Mouse (Mus musculus) CH12.LX (cell line): ENCODE measurements around the gene Opn1sw. TPM values are rescaled to one million over a fixed set of nuclear protein-coding genes. Genes with fewer than 3 reads are reported as not detected.
A peak's percentile ranks its signal among the peaks of the same experiment; 100 is the strongest.
"Not testable (repeated sequence)": the region's sequence is repeated elsewhere in the genome, so short reads cannot be mapped to it uniquely, and the experiment has no call there.

ENCODE experiments used
- DNase-seq: peaks from one replicate; pipeline ENCODE4 v3.0.0-alpha.2; 2013; ENCODE audit errors: extremely low read depth
- H3K27ac ChIP-seq: 2 replicates; pipeline ENCODE4 v1.5.1; 2012; ENCODE audit warnings: low read depth, mild to moderate bottlenecking, control low read depth, moderate library complexity; ENCODE audit not compliant: insufficient read depth
- H3K27me3 ChIP-seq: replicated peaks from 2 replicates; pipeline ENCODE3; 2012; ENCODE audit warnings: inconsistent platforms
- H3K36me3 ChIP-seq, 2 experiments: replicated peaks in 1 of 2; 2 replicates each; pipeline versions ENCODE3 to v1.6.1; 2012; ENCODE audit warnings: inconsistent platforms in 1 of 2, low read length in 1 of 2, mild to moderate bottlenecking in 1 of 2, mixed read lengths in 1 of 2, moderate library complexity in 1 of 2; ENCODE audit not compliant: control insufficient read depth in 1 of 2, insufficient read depth in 1 of 2
- H3K4me1 ChIP-seq, 2 experiments: 2 replicates each; pipeline ENCODE4 v1.6.1; 2012; ENCODE audit warnings: inconsistent platforms in 1 of 2, moderate library complexity in 1 of 2; ENCODE audit not compliant: insufficient read depth in 2 of 2, control insufficient read depth in 1 of 2
- H3K4me2 ChIP-seq: 2 replicates; pipeline ENCODE4 v1.6.1; 2012; ENCODE audit warnings: low read depth, mild to moderate bottlenecking, control low read depth; ENCODE audit not compliant: poor library complexity, insufficient read depth, severe bottlenecking
- H3K4me3 ChIP-seq, 3 experiments: fragments of 150-350 bp in 1 of 3; sonication (generic) in 1 of 3; replicated peaks in 1 of 3; 2 replicates each; pipeline versions ENCODE3 to v1.5.1; 2011 to 2012; ENCODE audit warnings: low read depth in 2 of 3, low read length in 2 of 3, mild to moderate bottlenecking in 2 of 3, moderate library complexity in 2 of 3, control low read depth in 1 of 3, improper control_type of control experiment in 1 of 3, inconsistent platforms in 1 of 3, mixed read lengths in 1 of 3; ENCODE audit not compliant: poor library complexity in 1 of 3
- H3K79me2 ChIP-seq: replicated peaks from 2 replicates; pipeline ENCODE4 v1.6.1; 2012; ENCODE audit warnings: mild to moderate bottlenecking, moderate library complexity; ENCODE audit not compliant: control insufficient read depth, poor library complexity, insufficient read depth, severe bottlenecking; ENCODE audit errors: extremely low read depth
- H3K9ac ChIP-seq: 2 replicates; pipeline ENCODE4 v1.6.1; 2012; ENCODE audit warnings: low read depth, mild to moderate bottlenecking, control low read depth, moderate library complexity; ENCODE audit not compliant: insufficient read depth
- H3K9me3 ChIP-seq: replicated peaks from 2 replicates; pipeline ENCODE3; 2012; ENCODE audit warnings: low read length, inconsistent platforms, mixed read lengths
- BHLHE40 ChIP-seq: IDR thresholded peaks from 2 replicates; pipeline ENCODE4 v1.6.1; 2011; ENCODE audit warnings: mild to moderate bottlenecking, low read depth, low read length, improper control_type of control experiment
- CHD1 ChIP-seq: IDR thresholded peaks from 2 replicates; pipeline ENCODE4 v1.6.1; 2012; ENCODE audit warnings: low read depth, low read length, improper control_type of control experiment, inconsistent platforms
- KAT2A ChIP-seq: IDR thresholded peaks from 2 replicates; pipeline ENCODE4 v1.6.1; 2012; ENCODE audit warnings: low read length, improper control_type of control experiment, inconsistent platforms; ENCODE audit not compliant: insufficient replicate concordance
- MYC ChIP-seq: IDR thresholded peaks from 2 replicates; pipeline ENCODE4 v1.6.1; 2011; ENCODE audit warnings: low read depth, mild to moderate bottlenecking, improper control_type of control experiment, low read length
- POLR2A ChIP-seq: IDR thresholded peaks from 2 replicates; pipeline ENCODE4 v1.6.1; 2011; ENCODE audit warnings: low read depth, mild to moderate bottlenecking, improper control_type of control experiment, low read length
- POLR2AphosphoS2 ChIP-seq: IDR thresholded peaks from 2 replicates; pipeline ENCODE4 v1.6.1; 2011; ENCODE audit warnings: low read depth, low read length, improper control_type of control experiment
- SIN3A ChIP-seq: IDR thresholded peaks from 2 replicates; pipeline ENCODE4 v1.6.1; 2012; ENCODE audit warnings: low read length, improper control_type of control experiment, inconsistent platforms
- TBP ChIP-seq: conservative IDR thresholded peaks from 2 replicates; pipeline ENCODE4 v1.6.1; 2011; ENCODE audit warnings: low read depth, low read length, improper control_type of control experiment
- ZKSCAN1 ChIP-seq: IDR thresholded peaks from 2 replicates; pipeline ENCODE4 v1.6.1; 2012; ENCODE audit warnings: low read depth, inconsistent platforms, low read length, improper control_type of control experiment, borderline replicate concordance
- dilution Hi-C: fragments of 300-500 bp; cut with MboI; formaldehyde crosslinking; loops from 2 replicates; pipeline ENCODE4 v1.14.3; 2020; ENCODE audit warnings: low sequenced_read_pairs; ENCODE audit not compliant: extremely low pct_unique_long_range_greater_than_20kb, extremely low pct_ligation_motif_present
- in situ Hi-C: fragments of 300-500 bp; cut with MboI; formaldehyde crosslinking; loops from 3 replicates; pipeline ENCODE4 v1.14.3; 2019; ENCODE audit warnings: low sequenced_read_pairs, low pct_ligation_motif_present, low pct_unique_long_range_greater_than_20kb, mixed read lengths
- polyA plus RNA-seq: library from polyadenylated mRNA; unstranded; fragments of >175 nt; gene quantifications from 2 replicates; pipeline ENCODE4 v1.2.1, GENCODE M21; 2012; ENCODE audit warnings: low read depth; ENCODE audit not compliant: insufficient read length
- total RNA-seq, 2 experiments: library from RNA; depleted of rRNA; stranded (reverse); fragments of 300-350 nt in 1 of 2; fragments of >200 nt in 1 of 2; gene quantifications; 2 replicates each; pipeline ENCODE4 v1.2.3; 2012 to 2014

Gene Opn1sw
- total and polyA plus RNA-seq, 3 experiments: not detected

GRCm38 (mm10) chr6:29347665-29348370 is 40.5 kb downstream of the Opn1sw start, which contains the start of gene Calu (continued):
- TF ChIP-seq KAT2A (0 out of 2 replicates have a peak, but pooled peaks have one; percentile 60), POLR2A (peak; percentile 99), BHLHE40 (no peak), ZKSCAN1 (no peak), CHD1 (no peak)

DNA sequence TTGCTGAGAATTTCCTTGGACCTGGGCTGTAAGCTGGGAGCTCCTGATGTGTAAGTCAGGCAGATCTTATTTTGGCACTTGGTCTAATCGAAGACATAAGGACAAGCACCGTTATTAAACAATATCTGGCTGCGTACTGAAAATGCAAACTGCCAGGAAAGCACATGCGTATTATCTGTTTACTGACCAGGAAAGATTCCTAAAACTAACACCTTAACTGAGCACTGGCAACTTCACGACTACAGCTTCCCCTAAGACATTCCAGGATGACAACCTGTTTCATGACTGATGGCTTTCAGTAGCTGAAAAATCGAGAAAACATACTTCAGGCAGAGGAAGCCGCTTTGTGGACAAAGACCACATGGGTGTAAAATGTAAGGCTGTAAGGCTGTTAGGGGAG is 41.1 kb downstream of the Opn1sw start:
- Histone ChIP-seq H3K4me2 (peak overlapping the region; percentile 90), H3K4me3 (peak overlapping the region; percentile 59 to 100 (median 75)), H3K79me2 (peaks cover 37% of the 10 kb centered on the region), H3K9me3 (no peaks in the 10 kb centered on the region), H3K4me1 (peaks cover 2 to 19% of the 10 kb centered on the region in 2 experiments; a peak in 2 of 4 replicates), H3K27me3 (peaks cover 24% of the 10 kb centered on the region), H3K27ac (no peak overlapping the region), H3K36me3 (peaks cover 0 to 3% of the 10 kb centered on the region in 2 experiments), H3K9ac (peak overlapping the region; percentile 66)
- in situ Hi-C loops: no loop called here
- peak; percentile 0; the same call in 1 of the 2 replicates for TF ChIP-seq MYC
- no peak for TF ChIP-seq POLR2A
- DNase-seq: no peak
- dilution Hi-C loops: no loop called here

DNA sequence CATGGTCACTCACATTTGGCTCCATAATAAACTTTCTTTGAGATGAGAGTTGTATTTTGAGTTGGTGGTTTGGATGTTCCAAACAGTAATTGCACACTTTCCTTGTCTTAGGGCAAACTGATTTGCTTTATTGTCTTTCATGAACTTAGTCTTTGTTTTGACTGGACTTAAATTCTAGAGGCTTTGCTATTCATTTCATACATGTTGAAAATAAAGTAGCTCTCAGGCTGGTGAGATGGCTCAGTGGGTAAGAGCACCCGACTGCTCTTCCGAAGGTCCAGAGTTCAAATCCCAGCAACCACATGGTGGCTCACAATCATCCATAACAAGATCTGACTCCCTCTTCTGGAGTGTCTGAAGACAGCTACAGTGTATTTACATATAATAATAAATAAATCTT is 41.8 kb downstream of the Opn1sw start:
- H3K4me2 ChIP-seq, H3K4me3 ChIP-seq, H3K27ac ChIP-seq, H3K36me3 ChIP-seq, DNase-seq, dilution Hi-C loops, H3K9me3 ChIP-seq, H3K9ac ChIP-seq, in situ Hi-C loops: not testable (repeated sequence)
- peaks cover 2 to 19% of the 10 kb centered on the region in 2 experiments; a peak in 2 of 4 replicates for H3K4me1 ChIP-seq
- peaks cover 28% of the 10 kb centered on the region for H3K27me3 ChIP-seq
- TF ChIP-seq TBP: peak; percentile 87
- TF ChIP-seq, all 38 proteins: peak for 1; not testable (repeated sequence) for 37
- peaks cover 30% of the 10 kb centered on the region for H3K79me2 ChIP-seq

- Histone ChIP-seq H3K4me2 (no peak overlapping the region), H3K79me2 (no peaks in the 10 kb centered on the region), H3K9me3 (peaks cover 8% of the 10 kb centered on the region), H3K4me3 (no peak overlapping the region), H3K9ac (no peak overlapping the region), H3K4me1 (peaks cover 4 to 10% of the 10 kb centered on the region in 2 experiments; a peak in 2 of 4 replicates), H3K27me3 (peaks cover 90% of the 10 kb centered on the region), H3K27ac (no peak overlapping the region), H3K36me3 (no peaks in the 10 kb centered on the region)
- in situ Hi-C loops (no loop called here), dilution Hi-C loops (no loop called here)
- DNase-seq: peak; percentile 48
- TF ChIP-seq POLR2AphosphoS2 (no peak), SIN3A (no peak)
Observed at GRCm38 (mm10) chr6:29329514-29329913, 58.8 kb downstream of the Opn1sw start.
